Mouse (Mus musculus) ES-E14 (cell line): ENCODE measurements around the gene Alkbh4.
"Not testable (repeated sequence)": the region's sequence is repeated elsewhere in the genome, so short reads cannot be mapped to it uniquely, and the experiment has no call there.

ENCODE experiments used
- CHD2 ChIP-seq: IDR thresholded peaks from 2 replicates; pipeline ENCODE4 v1.6.1; 2014; ENCODE audit warnings: mild to moderate bottlenecking, low read depth, low read length, inconsistent platforms
- MAFK ChIP-seq: IDR thresholded peaks from 2 replicates; pipeline ENCODE4 v1.6.1; 2014; ENCODE audit warnings: mild to moderate bottlenecking, low read depth, low read length, inconsistent platforms; ENCODE audit not compliant: insufficient read depth
- ZNF384 ChIP-seq: IDR thresholded peaks from 2 replicates; pipeline ENCODE4 v1.6.1; 2012; ENCODE audit warnings: low read depth, low read length, inconsistent platforms

DNA sequence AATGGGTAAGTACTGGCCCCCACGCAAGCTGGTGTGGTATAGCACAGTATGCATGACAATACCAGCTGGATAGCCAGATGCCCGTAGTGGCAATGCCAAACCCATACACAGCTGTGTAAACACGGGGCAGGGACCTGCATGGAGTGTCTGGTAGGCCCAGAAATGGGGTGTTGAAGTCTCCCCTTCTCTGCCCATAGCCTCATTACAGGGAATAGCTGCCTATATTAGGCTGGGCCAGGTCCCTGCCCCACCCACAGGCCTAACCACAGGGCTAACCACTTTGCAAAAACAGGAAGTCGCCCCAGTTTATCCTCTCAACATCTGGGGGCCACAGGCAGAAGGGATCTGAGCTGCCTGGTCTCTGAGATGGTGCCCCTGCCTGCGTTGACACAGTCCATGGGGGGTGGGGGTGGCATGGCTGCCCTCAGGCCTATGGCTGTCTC, 13.2 kb downstream of the Alkbh4 start:
- not testable (repeated sequence) for TF ChIP-seq MAFK, CHD2, ZNF384
